Mouse (Mus musculus): ENCODE results near the gene Pih1d1. TPM values are rescaled to one million over a fixed set of nuclear protein-coding genes. Genes with fewer than 3 reads are reported as not detected.

Gene Pih1d1
- 64.1 and 64.9 TPM in 2 replicates for polyA plus RNA-seq (2012; rRNA removed; ENCODE audit: low replicate concordance)

DNA sequence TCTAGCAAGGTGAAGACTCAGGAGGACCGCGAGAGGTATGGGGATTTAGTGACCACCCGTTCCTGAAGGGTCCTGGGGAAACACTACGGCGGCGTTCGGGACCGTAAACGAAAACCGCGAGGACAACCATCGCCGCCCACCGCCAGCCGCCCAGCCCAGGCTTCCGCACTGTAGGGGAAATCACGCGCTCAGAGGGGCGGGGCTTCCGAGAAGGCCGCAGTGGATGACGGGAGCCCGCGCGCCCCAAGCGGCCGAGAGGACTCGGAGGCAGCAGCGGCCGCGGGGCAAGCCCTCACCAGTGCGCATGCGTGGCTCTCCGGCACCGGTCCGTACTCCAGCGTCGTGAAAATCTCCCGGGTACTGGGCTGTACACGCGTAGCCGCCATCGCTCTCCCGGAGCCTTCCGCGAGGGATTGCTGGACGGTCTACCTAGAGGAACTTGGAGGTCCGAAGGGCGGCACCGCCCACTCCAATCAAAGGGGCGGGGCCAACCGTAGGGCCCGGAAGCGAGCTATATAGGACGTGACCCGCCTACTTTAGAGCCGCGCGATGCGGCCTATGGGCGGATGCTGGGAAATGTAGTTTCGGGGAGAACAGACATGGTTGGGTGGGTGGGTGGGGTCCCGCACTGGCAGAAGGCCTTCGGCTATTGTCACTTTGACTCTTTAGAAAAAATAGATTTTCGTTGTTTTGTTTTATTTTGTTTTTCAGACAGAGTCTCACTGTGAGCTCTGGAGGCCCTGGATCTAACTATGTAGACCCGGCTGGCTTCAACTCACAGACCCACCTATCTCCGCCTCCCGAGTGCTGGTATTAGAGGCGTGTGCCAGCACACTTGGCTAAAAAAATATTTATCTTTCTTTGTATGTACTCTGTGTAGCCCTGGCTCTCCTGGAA, at the start of gene Pih1d1, which contains the start of gene Aldh16a1:
Gene Pih1d1 (plus strand): TSS at position 208 of the 897 bp plus-strand sequence.
Gene Aldh16a1 (minus strand): TSS at position 489 of the 897 bp plus-strand sequence.

DNA sequence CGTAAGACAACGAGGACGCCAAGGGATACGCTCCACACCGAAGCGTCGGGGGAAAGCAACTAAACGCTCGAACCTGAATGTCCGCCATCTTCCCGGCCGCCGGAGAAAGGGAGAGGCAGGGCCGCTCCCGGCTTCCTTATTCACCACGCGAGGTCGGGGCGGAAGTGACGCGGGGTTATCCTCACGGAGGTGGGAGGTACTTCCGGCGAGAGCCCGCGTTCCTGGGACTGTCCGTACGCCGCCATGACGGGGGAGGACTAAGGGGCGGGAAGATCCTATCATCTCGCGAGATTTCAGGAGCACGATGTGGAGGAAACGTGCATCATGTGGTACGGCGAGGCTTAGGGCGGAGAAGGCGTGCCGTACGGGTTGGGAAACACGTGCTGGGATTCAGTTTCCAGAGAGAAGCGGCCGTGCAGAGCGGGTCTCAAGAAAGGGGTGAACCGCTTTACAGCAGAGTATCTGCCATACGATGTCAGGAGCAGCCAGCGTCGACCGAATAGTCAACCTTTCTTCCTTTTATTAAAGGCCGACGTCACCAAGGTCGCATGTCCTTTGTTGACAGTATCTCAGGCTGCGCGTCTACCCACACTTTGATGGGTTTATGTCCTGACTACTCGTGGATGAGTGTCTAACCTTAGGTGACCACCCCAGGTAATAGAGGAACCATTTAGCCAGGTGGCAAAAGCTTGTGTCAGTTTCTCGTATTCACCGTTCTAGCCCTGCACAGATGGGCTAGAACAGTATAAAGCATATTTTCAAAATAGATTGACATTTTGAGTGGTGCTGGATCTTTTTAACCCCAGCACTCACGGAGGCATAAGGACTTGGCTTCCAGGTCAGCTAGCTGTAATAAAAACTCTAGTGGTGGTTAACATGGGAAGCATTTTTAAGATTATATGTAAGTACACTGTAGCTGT, 29.6 kb upstream of the Pih1d1 start, which contains the start of gene Rps11:
Gene Rps11 (minus strand): TSS at position 216 of the 920 bp plus-strand sequence.

DNA sequence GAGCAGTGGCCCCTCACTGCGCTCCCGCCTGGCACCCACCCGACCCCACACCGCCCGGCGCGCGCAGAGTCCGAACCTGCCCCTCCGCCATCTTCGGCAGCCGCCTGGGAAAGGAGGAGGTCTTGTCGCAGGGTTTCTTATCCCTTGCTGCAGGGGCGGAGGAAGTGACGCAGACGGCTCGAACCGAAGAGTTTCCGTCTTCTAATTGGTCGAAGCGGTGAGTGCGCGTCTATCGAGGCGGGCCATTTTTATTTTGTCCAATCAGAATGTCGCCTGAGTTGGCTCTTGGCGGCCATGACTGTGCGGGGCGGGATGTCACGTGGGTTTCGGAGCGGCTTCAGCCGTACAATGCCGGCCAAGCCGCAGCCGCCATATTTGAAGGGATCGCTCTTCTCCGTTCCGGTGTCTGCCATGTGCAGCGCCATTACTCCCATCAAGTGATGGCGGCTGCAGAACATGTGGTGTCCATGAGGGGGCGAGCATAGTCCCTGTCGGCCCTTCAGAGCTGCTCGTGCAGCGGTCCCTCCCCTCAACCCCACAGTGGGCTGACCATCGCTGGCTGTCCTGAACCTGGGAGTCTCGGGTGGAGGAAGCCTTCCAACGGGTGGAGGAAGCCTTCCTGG, 25.4 kb upstream of the Pih1d1 start, which contains the start of gene Rpl13a:
Gene Rpl13a (minus strand): TSS at position 138 of the 623 bp plus-strand sequence.

DNA sequence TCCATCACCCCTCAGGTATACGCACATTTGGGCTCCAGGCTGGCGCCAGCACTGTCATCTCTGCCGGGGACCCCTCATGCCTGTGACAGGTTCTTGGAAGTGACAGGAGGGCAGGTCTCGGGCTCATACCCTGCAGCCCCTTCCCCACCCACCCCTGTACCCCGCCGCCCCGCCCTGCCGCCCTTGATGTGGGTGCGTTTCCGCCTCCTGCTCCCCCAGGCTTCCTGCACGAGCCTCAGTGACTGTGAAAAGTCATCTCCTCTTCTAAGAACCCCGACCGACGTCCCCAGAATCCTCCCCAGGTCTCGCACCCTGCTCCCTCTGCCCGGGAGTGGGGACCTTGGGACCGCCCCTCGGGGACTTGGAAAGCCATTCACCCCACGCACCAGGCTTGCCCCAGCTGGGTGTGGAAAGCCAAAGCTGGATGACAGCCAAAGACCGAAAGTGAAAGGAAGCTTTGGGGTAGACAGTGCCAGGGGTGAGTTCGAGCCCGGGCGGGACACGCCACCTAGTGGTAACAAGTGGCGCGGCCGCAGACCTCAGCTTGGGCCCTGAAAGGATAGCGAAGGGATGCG, 18.0 kb upstream of the Pih1d1 start, which contains the start of the genes Gm45713 and Flt3l:
Gene Gm45713 (minus strand): TSS at position 239 of the 575 bp plus-strand sequence.
Gene Flt3l (minus strand): TSS at position 440 of the 575 bp plus-strand sequence.

GRCm38 (mm10) chr7:45163735-45164490, 9.8 kb downstream of the Pih1d1 start, which contains the start of gene Slc17a7:
Gene Slc17a7 (plus strand): TSS chr7:45163949.

DNA sequence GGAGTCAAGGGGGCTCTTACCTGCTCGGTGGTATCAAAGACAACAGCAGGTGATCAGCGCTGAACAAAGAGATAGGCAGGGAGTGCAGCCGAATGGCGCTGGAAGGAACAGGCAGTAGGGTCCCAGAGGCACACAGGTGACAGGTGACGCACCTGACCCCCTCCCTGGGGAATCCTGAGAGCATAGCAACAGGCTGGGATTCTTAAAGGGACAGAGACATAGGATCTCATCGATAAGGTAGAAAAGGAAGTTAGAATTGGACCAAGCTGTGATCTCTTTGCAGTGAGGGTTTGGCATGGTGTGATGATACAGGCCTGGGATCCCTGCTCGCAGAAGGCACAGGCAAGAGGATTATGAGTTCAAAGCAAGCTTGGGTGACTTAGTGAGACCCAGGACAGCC, 25.4 kb downstream of the Pih1d1 start, which contains the start of gene Gfy:
Gene Gfy (minus strand): TSS at position 101 of the 400 bp plus-strand sequence.

DNA sequence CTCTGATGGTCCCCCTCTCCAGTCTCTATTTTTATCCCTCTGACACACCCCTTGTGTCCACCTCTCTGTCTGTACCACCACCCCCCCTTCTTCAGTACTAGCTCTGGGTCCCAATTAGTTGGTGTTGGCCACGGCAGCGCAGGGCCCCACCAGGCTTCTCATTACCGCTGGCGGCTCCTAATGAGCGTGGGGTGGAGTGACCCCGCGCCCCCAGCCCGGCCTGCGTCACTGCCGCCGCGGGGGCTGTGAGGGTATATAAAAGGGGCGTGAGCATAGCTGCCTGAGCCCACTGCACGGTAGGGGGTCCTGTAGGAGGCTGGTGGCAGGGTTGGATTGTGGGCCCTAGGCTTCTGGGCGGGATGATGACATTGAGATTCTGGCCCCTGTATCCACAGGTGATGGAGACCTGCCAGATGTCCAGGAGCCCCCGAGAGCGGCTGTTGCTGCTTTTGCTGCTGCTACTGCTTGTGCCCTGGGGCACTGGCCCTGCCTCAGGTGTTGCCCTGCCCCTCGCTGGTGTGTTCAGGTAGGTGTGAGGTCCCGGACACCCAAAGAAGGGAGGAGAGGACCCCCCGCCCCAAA, 26.9 kb downstream of the Pih1d1 start, which contains the start of gene Pth2:
Gene Pth2 (plus strand): TSS at position 100 of the 582 bp plus-strand sequence.

GRCm38 (mm10) chr7:45204380-45205143, 50.5 kb downstream of the Pih1d1 start, which contains the start of gene Ccdc155:
Gene Ccdc155 (minus strand): TSS chr7:45204892.

Other genes starting within 250 kb of the Pih1d1 start
- 91.4 and 108 TPM in 2 replicates for gene Ap2a1, start 224.8 kb upstream of the Pih1d1 start, polyA plus RNA-seq (2012; rRNA removed; ENCODE audit: low replicate concordance)
- 0.21 and 0.22 TPM in 2 replicates for gene Tsks, start 211.1 kb upstream of the Pih1d1 start, polyA plus RNA-seq (2012; rRNA removed; ENCODE audit: low replicate concordance)
- gene Cpt1c, start 179.5 kb upstream of the Pih1d1 start, polyA plus RNA-seq (2012; rRNA removed; ENCODE audit: low replicate concordance) = 21.7 and 88.9 TPM in 2 replicates
- gene Prmt1, start 167.7 kb upstream of the Pih1d1 start, polyA plus RNA-seq (2012; rRNA removed; ENCODE audit: low replicate concordance) = 148 and 347 TPM in 2 replicates
- 111 and 156 TPM in 2 replicates for gene Irf3, start 156.7 kb upstream of the Pih1d1 start, polyA plus RNA-seq (2012; rRNA removed; ENCODE audit: low replicate concordance)
- 30.2 and 45.2 TPM in 2 replicates for gene Bcl2l12, start 155.6 kb upstream of the Pih1d1 start, polyA plus RNA-seq (2012; rRNA removed; ENCODE audit: low replicate concordance)
- 67.6 and 79.5 TPM in 2 replicates for gene Scaf1, start 137.9 kb upstream of the Pih1d1 start, polyA plus RNA-seq (2012; rRNA removed; ENCODE audit: low replicate concordance)
- gene Rras, start 136.3 kb upstream of the Pih1d1 start, polyA plus RNA-seq (2012; rRNA removed; ENCODE audit: low replicate concordance) = 286 and 584 TPM in 2 replicates
- 8.6 and 15.5 TPM in 2 replicates for gene Prr12, start 101.4 kb upstream of the Pih1d1 start, polyA plus RNA-seq (2012; rRNA removed; ENCODE audit: low replicate concordance)
- 68.3 and 84.1 TPM in 2 replicates for gene Nosip, start 91.9 kb upstream of the Pih1d1 start, polyA plus RNA-seq (2012; rRNA removed; ENCODE audit: low replicate concordance)
- gene Prrg2, start 91.6 kb upstream of the Pih1d1 start, polyA plus RNA-seq (2012; rRNA removed; ENCODE audit: low replicate concordance) = 73.3 and 99.8 TPM in 2 replicates
- 89.2 and 448 TPM in 2 replicates for gene Rcn3, start 62.1 kb upstream of the Pih1d1 start, polyA plus RNA-seq (2012; rRNA removed; ENCODE audit: low replicate concordance)
- gene Fcgrt, start 50.5 kb upstream of the Pih1d1 start, polyA plus RNA-seq (2012; rRNA removed; ENCODE audit: low replicate concordance) = 195 and 315 TPM in 2 replicates
- gene Rps11, start 29.9 kb upstream of the Pih1d1 start, polyA plus RNA-seq (2012; rRNA removed; ENCODE audit: low replicate concordance) = 294 and 506 TPM in 2 replicates
- gene Rpl13a, start 25.5 kb upstream of the Pih1d1 start, polyA plus RNA-seq (2012; rRNA removed; ENCODE audit: low replicate concordance) = 1,583 and 3,800 TPM in 2 replicates
- 5.4 and 12.9 TPM in 2 replicates for gene Gm45713, start 18.1 kb upstream of the Pih1d1 start, polyA plus RNA-seq (2012; rRNA removed; ENCODE audit: low replicate concordance)
- 62.3 and 91.9 TPM in 2 replicates for gene Flt3l, start 17.9 kb upstream of the Pih1d1 start, polyA plus RNA-seq (2012; rRNA removed; ENCODE audit: low replicate concordance)
- gene Aldh16a1, start 281 bp downstream of the Pih1d1 start, polyA plus RNA-seq (2012; rRNA removed; ENCODE audit: low replicate concordance) = 35.1 and 56.5 TPM in 2 replicates
- gene Slc17a7, start 9.6 kb downstream of the Pih1d1 start, polyA plus RNA-seq (2012; rRNA removed; ENCODE audit: low replicate concordance) = 0.08 TPM in 1 of 2 replicates, not detected in the other
- not detected in 2 replicates for gene Gfy, start 25.3 kb downstream of the Pih1d1 start, polyA plus RNA-seq (2012; rRNA removed; ENCODE audit: low replicate concordance)
- not detected in 2 replicates for gene Pth2, start 26.7 kb downstream of the Pih1d1 start, polyA plus RNA-seq (2012; rRNA removed; ENCODE audit: low replicate concordance)
- 0.09 and 0.14 TPM in 2 replicates for gene Ccdc155, start 50.6 kb downstream of the Pih1d1 start, polyA plus RNA-seq (2012; rRNA removed; ENCODE audit: low replicate concordance)
- gene Dkkl1, start 57.8 kb downstream of the Pih1d1 start, polyA plus RNA-seq (2012; rRNA removed; ENCODE audit: low replicate concordance) = 0.17 and 0.73 TPM in 2 replicates
- 30.9 and 110 TPM in 2 replicates for gene Tead2, start 61.5 kb downstream of the Pih1d1 start, polyA plus RNA-seq (2012; rRNA removed; ENCODE audit: low replicate concordance)
- 37.7 and 42.8 TPM in 2 replicates for gene Cd37, start 84.8 kb downstream of the Pih1d1 start, polyA plus RNA-seq (2012; rRNA removed; ENCODE audit: low replicate concordance)
- not detected in 2 replicates for gene Slc6a16, start 86.8 kb downstream of the Pih1d1 start, polyA plus RNA-seq (2012; rRNA removed; ENCODE audit: low replicate concordance)
- 0.11 TPM in 1 of 2 replicates, not detected in the other for gene Slc6a21, start 123.2 kb downstream of the Pih1d1 start, polyA plus RNA-seq (2012; rRNA removed; ENCODE audit: low replicate concordance)
- gene Trpm4, start 179.5 kb downstream of the Pih1d1 start, polyA plus RNA-seq (2012; rRNA removed; ENCODE audit: low replicate concordance) = 20.9 and 38.3 TPM in 2 replicates
- 0.30 and 1.2 TPM in 2 replicates for gene Hrc, start 181.0 kb downstream of the Pih1d1 start, polyA plus RNA-seq (2012; rRNA removed; ENCODE audit: low replicate concordance)
- 2.0 and 2.5 TPM in 2 replicates for gene Ppfia3, start 212.7 kb downstream of the Pih1d1 start, polyA plus RNA-seq (2012; rRNA removed; ENCODE audit: low replicate concordance)
- gene Lin7b, start 216.3 kb downstream of the Pih1d1 start, polyA plus RNA-seq (2012; rRNA removed; ENCODE audit: low replicate concordance) = 4.4 and 34.4 TPM in 2 replicates
- 195 and 299 TPM in 2 replicates for gene Snrnp70, start 241.4 kb downstream of the Pih1d1 start, polyA plus RNA-seq (2012; rRNA removed; ENCODE audit: low replicate concordance)